Mouse (Mus musculus) intestine, embryonic 15.5 days (tissue): ENCODE data around the gene C130050O18Rik. TPM values are rescaled to one million over a fixed set of nuclear protein-coding genes. Genes with fewer than 3 reads are reported as not detected.

Experiments used
- ATAC-seq: fragments of 200-750 bp; cut with Nextera tagmentation; 2 replicates; pipeline ENCODE4 v1.8.0; 2017; ENCODE audit warnings: moderate TSS enrichment, moderate library complexity
- H3K27ac ChIP-seq: fragments of 300-500 bp; sonication (generic); 2 replicates; pipeline ENCODE4 v1.5.1; 2015; ENCODE audit warnings: mild to moderate bottlenecking, inconsistent platforms
- H3K27me3 ChIP-seq: fragments of 300-500 bp; sonication (generic); replicated peaks from 2 replicates; pipeline ENCODE4 v1.6.1; 2015; ENCODE audit warnings: inconsistent platforms
- H3K36me3 ChIP-seq: fragments of 300-500 bp; sonication (generic); 2 replicates; pipeline ENCODE4 v1.6.1; 2015; ENCODE audit warnings: inconsistent platforms
- H3K4me1 ChIP-seq: fragments of 300-500 bp; sonication (generic); replicated peaks from 2 replicates; pipeline ENCODE4 v1.6.1; 2015; ENCODE audit warnings: inconsistent platforms
- H3K4me2 ChIP-seq: fragments of 300-500 bp; sonication (generic); replicated peaks from 2 replicates; pipeline ENCODE4 v1.6.1; 2015; ENCODE audit warnings: mild to moderate bottlenecking, inconsistent platforms
- H3K4me3 ChIP-seq: fragments of 300-500 bp; sonication (generic); replicated peaks from 2 replicates; pipeline ENCODE4 v1.5.1; 2015; ENCODE audit warnings: inconsistent platforms
- H3K9ac ChIP-seq: fragments of 300-500 bp; sonication (generic); 2 replicates; pipeline ENCODE4 v1.6.1; 2015; ENCODE audit warnings: inconsistent platforms
- H3K9me3 ChIP-seq: fragments of 300-500 bp; sonication (generic); 2 replicates; pipeline ENCODE4 v1.6.1; 2016; ENCODE audit warnings: inconsistent platforms
- WGBS: fragments of 180-500 bp; shearing (Covaris S2); methylation state at CpG from one replicate; pipeline ENCODE4 v1.1.7; 2015; 5-methylcytosine and 5-hydroxymethylcytosine counted together
- polyA plus RNA-seq: library from polyadenylated mRNA; unstranded; fragments of >200 nt; fragmentation: Nextera tagmentation; extraction: Ambion mirVana; gene quantifications from 2 replicates; pipeline ENCODE4 v1.2.1, GENCODE M21; 2015

C130050O18Rik gene
- polyA plus RNA-seq, 1 experiment from 2014 or later: 0.85 TPM

DNA sequence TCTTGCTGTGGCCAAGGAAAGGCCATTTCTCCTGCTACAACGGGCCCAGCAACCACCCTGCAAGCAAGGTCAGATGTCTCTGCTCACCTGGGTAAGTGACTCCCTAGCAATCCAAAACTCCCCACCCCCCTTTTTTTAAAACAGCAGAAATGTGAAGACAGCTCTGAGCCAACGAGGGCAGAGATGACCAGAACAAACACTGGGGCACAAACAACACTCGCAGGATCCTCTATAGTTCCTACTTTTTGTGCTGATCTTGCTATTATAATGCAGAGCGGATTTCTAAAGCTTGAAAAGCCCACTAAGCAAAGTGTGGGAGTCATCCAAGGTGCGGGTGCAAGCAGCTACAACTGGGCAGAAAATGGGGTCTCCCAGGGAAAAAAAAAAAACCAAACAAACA is 34.0 kb upstream of the C130050O18Rik start:
- H3K9me3 ChIP-seq: no peaks in the 10 kb centered on the region
- peak overlapping the region; percentile 93; the same call in 1 of the 2 replicates for H3K9ac ChIP-seq
- H3K27me3 ChIP-seq: no peaks in the 10 kb centered on the region
- H3K4me2 ChIP-seq: peak overlapping the region; percentile 80
- H3K4me3 ChIP-seq: peak overlapping the region; percentile 63
- no peaks in the 10 kb centered on the region for H3K36me3 ChIP-seq
- ATAC-seq: no peak
- 59% methylated on average over 5 of the region's 5 CpGs for WGBS
- H3K4me1 ChIP-seq: peaks cover 16% of the 10 kb centered on the region; the same call in 1 of the 2 replicates
- H3K27ac ChIP-seq: no peak overlapping the region

DNA sequence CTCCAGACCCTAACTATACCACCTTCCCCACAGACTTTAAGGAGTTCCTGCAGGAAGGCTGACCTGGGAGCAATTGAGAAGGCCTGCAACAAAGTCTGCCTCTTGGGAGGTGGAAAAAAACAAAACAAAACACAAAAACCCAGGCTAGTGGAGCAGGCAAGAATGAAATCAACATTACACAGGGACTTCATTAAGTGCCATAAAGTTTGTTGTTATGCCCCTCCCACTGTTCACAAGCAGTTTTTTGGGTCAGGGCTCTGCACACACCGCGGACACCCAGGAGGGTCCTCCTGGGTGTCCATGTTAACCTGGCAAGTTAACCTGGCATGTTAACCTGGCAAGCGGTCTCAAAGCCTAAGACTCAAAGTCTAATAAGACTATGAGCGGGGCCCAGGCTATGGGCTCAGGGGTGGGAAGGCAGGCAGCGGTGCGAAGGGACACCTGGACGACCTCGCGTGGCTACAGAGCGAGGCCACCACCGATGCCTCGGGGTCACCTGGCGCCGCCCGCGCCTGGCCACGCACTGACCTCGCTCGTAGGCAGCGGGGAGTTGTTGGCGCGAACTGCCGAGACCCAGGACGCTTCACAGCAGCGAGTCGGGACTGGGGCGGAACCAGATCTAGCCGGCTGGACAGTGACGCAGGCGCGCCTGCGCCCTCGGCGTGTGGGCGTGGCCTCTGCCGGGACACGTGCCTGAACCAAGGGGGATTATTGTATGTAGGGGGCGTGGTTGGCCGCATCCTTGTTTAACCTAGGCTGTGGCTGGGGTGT is 33.3 kb upstream of the C130050O18Rik start:
- no peaks in the 10 kb centered on the region for H3K27me3 ChIP-seq
- H3K4me3 ChIP-seq: peak overlapping the region; percentile 63
- H3K4me1 ChIP-seq: peaks cover 16% of the 10 kb centered on the region; the same call in 1 of the 2 replicates
- peak overlapping the region; percentile 93 for H3K9ac ChIP-seq
- WGBS: 1% methylated on average over 39 of the region's 39 CpGs
- H3K27ac ChIP-seq: peak overlapping the region; percentile 81
- peak; percentile 95 for ATAC-seq
- no peaks in the 10 kb centered on the region for H3K36me3 ChIP-seq
- H3K4me2 ChIP-seq: peak overlapping the region; percentile 80
- H3K9me3 ChIP-seq: no peaks in the 10 kb centered on the region

DNA sequence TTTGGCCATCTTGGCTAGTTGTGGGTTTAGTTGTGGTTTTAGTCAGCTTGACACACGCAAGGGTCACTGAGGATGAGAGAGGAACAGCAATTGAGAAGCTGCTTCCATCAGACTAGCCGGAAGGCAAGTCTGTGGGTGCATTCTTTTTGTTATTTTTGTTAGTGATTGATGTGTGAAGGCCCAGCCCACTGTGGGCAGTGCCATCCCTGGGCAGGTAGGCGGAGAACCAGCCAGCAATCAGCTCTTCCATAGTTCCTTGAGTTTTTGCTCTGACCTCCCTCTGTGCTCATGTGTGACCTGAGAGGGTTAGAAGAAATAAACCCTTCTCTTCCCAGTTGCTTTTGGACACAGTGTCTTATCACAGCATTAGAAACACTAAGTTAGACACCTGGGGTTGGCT is 32.0 kb upstream of the C130050O18Rik start:
- no peaks in the 10 kb centered on the region for H3K36me3 ChIP-seq
- H3K27me3 ChIP-seq: no peaks in the 10 kb centered on the region
- peaks cover 27% of the 10 kb centered on the region for H3K4me1 ChIP-seq

DNA sequence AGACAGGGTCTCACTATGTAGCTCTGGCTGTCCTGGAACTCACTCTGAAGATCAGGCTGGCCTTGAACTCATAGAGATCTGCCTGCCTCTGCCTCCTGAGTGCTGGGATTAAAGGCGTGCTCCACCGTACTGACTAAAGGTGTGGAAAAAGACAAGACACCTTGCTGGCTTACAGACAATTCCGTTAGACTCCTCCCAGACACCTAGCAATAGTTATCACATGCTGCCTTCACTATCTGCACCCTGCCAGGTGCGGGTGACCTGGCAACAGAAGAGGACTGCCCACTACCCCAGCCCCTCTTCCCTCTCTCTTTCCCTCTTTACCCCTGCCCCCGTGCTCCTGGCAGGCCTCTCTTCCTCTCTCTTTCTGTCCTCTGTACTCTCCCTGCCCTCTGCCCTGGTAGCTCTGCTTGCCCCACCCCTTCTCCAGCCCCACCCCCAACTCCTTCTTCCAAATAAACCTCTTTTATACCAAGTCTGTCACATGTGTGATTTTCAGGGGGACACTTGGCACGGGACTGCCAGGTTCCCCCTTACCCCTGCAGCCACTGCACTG is 31.1 kb upstream of the C130050O18Rik start:
- H3K9me3 ChIP-seq: no peaks in the 10 kb centered on the region
- H3K27ac ChIP-seq: no peak overlapping the region
- no peak for ATAC-seq
- no peaks in the 10 kb centered on the region for H3K36me3 ChIP-seq
- WGBS: 68% methylated on average over 6 of the region's 6 CpGs
- no peaks in the 10 kb centered on the region for H3K27me3 ChIP-seq
- no peak overlapping the region for H3K4me2 ChIP-seq
- H3K9ac ChIP-seq: no peak overlapping the region
- peaks cover 33% of the 10 kb centered on the region for H3K4me1 ChIP-seq
- no peak overlapping the region for H3K4me3 ChIP-seq

More for the DNA sequence above, 32.0 kb upstream of the C130050O18Rik start:
- Histone ChIP-seq H3K9ac (no peak overlapping the region), H3K4me2 (no peak overlapping the region), H3K9me3 (no peaks in the 10 kb centered on the region), H3K4me3 (no peak overlapping the region), H3K27ac (no peak overlapping the region)
- ATAC-seq: no peak
- 74% methylated on average over 3 of the region's 3 CpGs for WGBS

DNA sequence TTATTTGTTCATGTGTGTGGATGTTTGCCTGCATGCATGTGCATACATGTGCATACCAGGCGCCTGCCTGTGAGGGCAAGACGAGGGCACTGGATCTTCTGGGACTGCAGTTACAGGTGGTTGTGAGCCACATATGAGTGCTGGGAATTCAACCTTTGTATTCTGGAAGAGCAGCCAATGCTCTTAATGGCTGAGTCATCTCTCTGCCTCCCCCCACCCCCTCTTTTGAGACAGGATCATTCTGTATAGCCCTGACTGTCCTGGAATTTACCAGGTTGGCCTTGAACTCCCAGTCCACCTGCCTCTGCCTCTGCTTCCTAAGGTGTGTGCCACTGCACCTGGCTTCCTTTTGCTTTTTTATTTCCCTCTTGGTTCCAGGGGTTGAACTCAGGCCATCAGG is 30.2 kb upstream of the C130050O18Rik start:
- no peak overlapping the region for H3K4me2 ChIP-seq
- no peak for ATAC-seq
- H3K4me3 ChIP-seq: no peak overlapping the region
- peaks cover 41% of the 10 kb centered on the region for H3K4me1 ChIP-seq
- WGBS: 84% methylated on average over 2 of the region's 2 CpGs
- no peaks in the 10 kb centered on the region for H3K36me3 ChIP-seq
- no peak overlapping the region for H3K9ac ChIP-seq
- H3K27ac ChIP-seq: no peak overlapping the region
- no peaks in the 10 kb centered on the region for H3K27me3 ChIP-seq
- no peaks in the 10 kb centered on the region for H3K9me3 ChIP-seq

DNA sequence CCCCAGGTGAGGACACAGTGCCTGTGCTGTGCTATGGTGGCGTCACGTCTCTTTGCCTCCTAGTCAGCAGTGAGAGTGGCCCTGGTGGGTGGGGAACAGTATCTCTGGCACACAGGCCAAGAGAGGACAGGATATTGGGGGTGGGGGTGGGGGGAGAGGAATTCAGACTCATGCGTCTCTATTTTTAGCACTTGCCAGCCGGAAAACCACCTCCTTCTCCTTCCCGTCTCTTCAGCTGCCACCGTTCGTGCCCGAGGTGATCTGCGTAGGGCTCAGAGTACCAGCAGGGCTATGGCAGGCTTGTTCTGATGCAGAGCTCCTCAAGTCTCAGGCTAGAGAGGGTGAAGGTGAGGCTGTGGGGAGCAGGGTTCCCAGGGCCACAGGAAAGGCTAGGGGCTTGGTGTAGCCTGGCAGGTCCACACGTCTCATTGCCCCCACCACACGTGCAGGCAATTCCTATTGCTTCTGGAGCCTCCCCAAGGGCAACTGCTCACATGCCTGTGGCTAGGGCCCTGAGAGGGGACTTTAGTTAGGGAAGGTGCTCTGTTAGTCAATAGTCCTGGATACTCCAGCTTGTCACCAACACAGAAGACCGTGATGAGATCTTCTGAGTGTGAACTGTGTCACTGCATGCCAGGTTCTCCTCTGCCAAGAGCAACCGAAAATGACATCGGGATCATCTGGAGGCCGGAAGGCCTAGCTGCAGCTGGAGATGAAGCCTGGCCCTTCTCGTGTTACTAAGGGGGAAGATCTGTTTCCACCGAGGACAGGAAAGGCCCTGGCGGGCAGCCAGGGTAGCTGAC is 27.4 kb upstream of the C130050O18Rik start, which contains the start of gene Gpr146:
Gene Gpr146 (plus strand): TSS at position 230 of the 803 bp plus-strand sequence.
- no peak within 1 kb of the TSS for H3K4me2 ChIP-seq
- peak within 1 kb of the TSS; percentile 67; the same call in 1 of the 2 replicates for H3K27ac ChIP-seq
- WGBS: 54% methylated on average over 18 of the region's 18 CpGs
- no peak for ATAC-seq
- no peaks in the 10 kb centered on the region for H3K36me3 ChIP-seq
- peak within 1 kb of the TSS; percentile 23; the same call in 1 of the 2 replicates for H3K9ac ChIP-seq
- no peaks in the 10 kb centered on the region for H3K9me3 ChIP-seq
- no peak within 1 kb of the TSS for H3K4me3 ChIP-seq
- no peaks in the 10 kb centered on the region for H3K27me3 ChIP-seq
- H3K4me1 ChIP-seq: peaks cover 46% of the 10 kb centered on the region

DNA sequence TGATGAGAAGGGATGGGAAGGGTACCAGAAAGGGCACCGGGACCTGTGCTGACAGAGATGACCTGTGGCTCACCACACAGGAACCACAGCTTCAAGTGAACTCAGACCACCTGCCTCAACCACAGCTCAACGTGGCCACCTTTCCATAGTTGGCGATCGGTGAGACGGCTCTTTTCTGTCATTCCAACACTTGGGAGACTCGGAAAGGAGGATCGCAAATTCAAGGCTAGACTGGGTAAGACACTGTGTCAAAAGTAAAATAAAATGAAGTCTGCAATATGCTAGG is 26.9 kb upstream of the C130050O18Rik start:
- Histone ChIP-seq H3K4me3 (no peak overlapping the region), H3K4me2 (no peak overlapping the region), H3K9ac (no peak overlapping the region), H3K27me3 (no peaks in the 10 kb centered on the region), H3K9me3 (no peaks in the 10 kb centered on the region), H3K4me1 (peaks cover 44% of the 10 kb centered on the region), H3K36me3 (no peaks in the 10 kb centered on the region), H3K27ac (no peak overlapping the region)
- ATAC-seq: no peak
- 84% methylated on average over 7 of the region's 7 CpGs for WGBS

DNA sequence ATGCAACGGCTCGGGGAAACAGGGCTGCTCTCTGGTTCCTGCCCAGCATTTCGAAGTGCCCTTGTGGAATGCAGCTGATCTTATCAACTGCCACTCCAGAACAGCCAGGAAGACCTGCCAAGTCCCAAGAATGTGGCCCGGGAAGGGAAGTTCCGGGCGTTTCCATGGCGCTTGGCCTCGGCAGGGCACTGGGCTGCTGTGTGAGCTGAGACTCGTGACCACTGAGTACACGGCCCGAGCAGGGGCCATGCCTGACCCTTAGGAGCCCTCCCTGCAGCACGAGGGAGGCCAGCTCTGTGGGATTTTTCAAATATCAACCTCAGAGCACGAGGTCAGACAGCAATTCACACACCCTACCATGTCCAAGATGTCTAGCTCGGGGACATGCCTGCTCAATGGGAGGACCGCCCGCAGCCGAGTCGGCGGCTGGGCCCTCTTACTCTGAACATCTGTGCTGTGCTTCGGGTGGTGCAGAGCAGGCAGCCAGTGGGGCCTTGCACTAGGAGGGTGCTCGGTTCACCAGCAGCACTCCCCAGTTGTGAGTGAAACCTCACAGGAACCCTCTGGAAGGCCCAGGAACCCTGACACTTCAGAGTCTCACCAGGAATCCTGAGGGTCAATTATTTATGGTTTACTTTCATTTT is 26.0 kb upstream of the C130050O18Rik start:
- Histone ChIP-seq H3K4me2 (peak overlapping the region; percentile 9), H3K4me3 (no peak overlapping the region), H3K4me1 (peaks cover 43% of the 10 kb centered on the region), H3K9ac (no peak overlapping the region), H3K27ac (peak overlapping the region; percentile 67), H3K27me3 (no peaks in the 10 kb centered on the region), H3K36me3 (no peaks in the 10 kb centered on the region), H3K9me3 (no peaks in the 10 kb centered on the region)
- no peak for ATAC-seq
- 28% methylated on average over 21 of the region's 21 CpGs for WGBS

DNA sequence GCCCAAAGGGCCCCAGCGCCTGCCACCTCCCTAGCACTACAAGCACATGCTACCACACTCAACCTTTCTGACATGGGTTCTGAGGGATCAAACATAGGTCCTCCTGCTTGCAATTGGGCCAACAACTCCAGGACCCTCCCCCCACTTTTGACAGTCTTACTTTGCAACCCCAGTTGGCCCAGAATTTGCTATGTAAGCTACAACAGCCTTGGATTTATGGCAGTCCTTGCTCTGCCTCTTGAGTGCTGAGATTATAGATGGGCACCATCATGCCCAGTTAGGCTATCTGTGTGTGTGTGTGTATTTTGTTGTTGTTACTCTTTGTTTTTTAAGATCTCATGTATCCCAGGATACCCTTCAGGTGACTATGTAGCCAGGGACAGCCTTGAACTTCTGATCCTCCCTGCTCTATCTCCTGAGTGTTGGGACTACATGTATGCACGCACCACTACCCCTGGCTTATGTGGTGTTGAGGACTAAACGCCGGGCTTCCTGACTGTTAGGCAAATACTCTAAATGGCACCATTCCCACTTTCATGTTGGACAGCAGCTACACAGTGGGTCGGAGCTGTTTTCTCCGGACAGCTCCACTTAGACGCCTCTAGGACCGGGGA is 25.2 kb upstream of the C130050O18Rik start:
- peak overlapping the region; percentile 64 for H3K9ac ChIP-seq
- no peak; the same call in 1 of the 2 replicates for ATAC-seq
- H3K4me2 ChIP-seq: peak overlapping the region; percentile 93
- H3K4me3 ChIP-seq: peak overlapping the region; percentile 74
- no peaks in the 10 kb centered on the region for H3K36me3 ChIP-seq
- H3K27me3 ChIP-seq: no peaks in the 10 kb centered on the region
- 16% methylated on average over 8 of the region's 8 CpGs for WGBS
- 0 out of 2 replicates have a peak overlapping the region, but pooled peaks have one; percentile 67 for H3K27ac ChIP-seq
- H3K9me3 ChIP-seq: no peaks in the 10 kb centered on the region
- peaks cover 49% of the 10 kb centered on the region for H3K4me1 ChIP-seq

DNA sequence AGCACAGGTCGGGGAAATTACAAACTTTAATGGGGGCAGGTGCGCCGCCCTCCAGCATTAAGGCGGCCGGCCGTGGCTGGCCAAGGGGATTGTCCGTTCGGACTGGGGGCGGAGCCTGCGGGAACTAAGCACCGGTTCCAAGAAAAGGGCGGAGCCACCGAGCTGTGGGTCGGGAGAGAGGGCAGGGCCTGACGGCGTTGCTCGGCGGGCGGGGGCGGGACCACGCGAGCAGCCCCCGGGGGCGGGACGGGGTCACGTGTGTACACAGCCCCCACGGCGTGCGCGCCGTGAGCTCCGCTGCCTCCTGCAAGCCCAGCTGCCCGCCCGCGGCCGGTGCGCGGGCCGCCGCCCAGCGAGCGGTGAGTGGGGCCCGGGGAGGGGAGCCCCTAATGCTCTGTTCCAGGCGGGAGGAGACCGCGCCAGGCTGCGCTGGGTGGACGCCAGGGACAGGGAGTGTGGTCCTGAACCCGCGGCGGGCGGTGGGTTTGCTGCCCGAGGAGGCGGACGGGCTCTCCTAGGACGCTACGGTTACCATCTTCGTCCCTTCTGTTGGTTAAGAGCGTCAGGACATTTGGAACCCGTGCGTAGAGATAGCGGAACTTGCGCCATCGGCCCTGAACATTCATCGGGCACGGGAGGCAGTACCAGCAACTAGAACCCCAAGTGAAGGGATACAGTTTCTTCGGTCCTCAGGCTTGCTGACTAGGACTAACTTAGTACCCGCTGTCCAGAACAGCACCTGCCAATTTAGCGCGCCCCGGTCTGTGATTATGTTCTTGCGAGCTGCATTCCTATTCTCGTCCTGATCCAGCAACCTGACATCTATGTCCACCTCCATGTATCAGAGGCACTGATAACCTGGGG is 24.5 kb upstream of the C130050O18Rik start:
- Histone ChIP-seq H3K4me2 (peak overlapping the region; percentile 93), H3K9me3 (no peaks in the 10 kb centered on the region), H3K27ac (peak overlapping the region; percentile 67; the same call in 1 of the 2 replicates), H3K4me1 (peaks cover 49% of the 10 kb centered on the region), H3K4me3 (peak overlapping the region; percentile 74), H3K36me3 (no peaks in the 10 kb centered on the region), H3K27me3 (no peaks in the 10 kb centered on the region), H3K9ac (peak overlapping the region; percentile 64)
- peak; percentile 88 for ATAC-seq
- 1% methylated on average over 73 of the region's 73 CpGs for WGBS
